Mouse (Mus musculus) heart, postnatal 0 days (tissue): ENCODE data around the gene Xxylt1. TPM values are rescaled to one million over a fixed set of nuclear protein-coding genes. Genes with fewer than 3 reads are reported as not detected.

Experiments used
- ATAC-seq: fragments of 200-750 bp; cut with Nextera tagmentation; 2 replicates; pipeline ENCODE4 v1.8.0; 2017; ENCODE audit warnings: low read depth, moderate number of reproducible peaks, moderate library complexity; ENCODE audit not compliant: insufficient read depth
- DNase-seq: peaks from one replicate; pipeline ENCODE4 v3.0.0-alpha.2; 2016; ENCODE audit warnings: low spot score
- H3K27ac ChIP-seq: fragments of 300-500 bp; sonication (generic); 2 replicates; pipeline ENCODE4 v1.5.1; 2014; ENCODE audit warnings: low read depth, mild to moderate bottlenecking
- H3K27me3 ChIP-seq: fragments of 300-500 bp; sonication (generic); 2 replicates; pipeline ENCODE4 v1.6.1; 2014; ENCODE audit warnings: low read length, mixed read lengths; ENCODE audit not compliant: control insufficient read depth, insufficient read depth
- H3K36me3 ChIP-seq: fragments of 300-500 bp; sonication (generic); replicated peaks from 2 replicates; pipeline ENCODE4 v1.6.1; 2014; ENCODE audit warnings: low read length, mixed read lengths; ENCODE audit not compliant: control insufficient read depth, insufficient read depth
- H3K4me1 ChIP-seq: fragments of 300-500 bp; sonication (generic); 2 replicates; pipeline ENCODE4 v1.6.1; 2014; ENCODE audit warnings: antibody characterized with exemption; ENCODE audit not compliant: control insufficient read depth, insufficient read depth
- H3K4me2 ChIP-seq: fragments of 300-500 bp; sonication (generic); 2 replicates; pipeline ENCODE4 v1.6.1; 2014; ENCODE audit warnings: low read depth, mild to moderate bottlenecking, low read length, moderate library complexity
- H3K4me3 ChIP-seq: fragments of 300-500 bp; sonication (generic); 2 replicates; pipeline ENCODE4 v1.5.1; 2014; ENCODE audit warnings: low read depth, low read length
- H3K9ac ChIP-seq: fragments of 300-500 bp; sonication (generic); replicated peaks from 2 replicates; pipeline ENCODE4 v1.6.1; 2014; ENCODE audit warnings: low read depth, low read length, mixed read lengths
- H3K9me3 ChIP-seq: fragments of 300-500 bp; sonication (generic); replicated peaks from 2 replicates; pipeline ENCODE4 v1.6.1; 2016; ENCODE audit warnings: low read length; ENCODE audit not compliant: control insufficient read depth
- CTCF ChIP-seq: IDR thresholded peaks from 2 replicates; pipeline ENCODE4 v1.5.1; 2016; ENCODE audit warnings: antibody characterized with exemption, control low read depth, low read depth
- EP300 ChIP-seq: IDR thresholded peaks from 2 replicates; pipeline ENCODE4 v1.6.1; 2016; ENCODE audit warnings: antibody characterized with exemption, low read depth
- WGBS: fragments of 180-500 bp; shearing (Covaris S2); extraction: QIAGEN DNeasy Blood & Tissue Kit; methylation state at CpG from one replicate; pipeline ENCODE4 v1.1.7; 2014; 5-methylcytosine and 5-hydroxymethylcytosine counted together
- polyA plus RNA-seq: library from polyadenylated mRNA; unstranded; fragments of >200 nt; fragmentation: Nextera tagmentation; extraction: Ambion mirVana; gene quantifications from 2 replicates; pipeline ENCODE4 v1.2.1, GENCODE M21; 2015
- total RNA-seq: library from RNA; depleted of rRNA; stranded (reverse); fragments of >200 nt; gene quantifications from 2 replicates; pipeline ENCODE4 v1.2.3, GENCODE M21; 2014; ENCODE audit warnings: low replicate concordance

Gene Xxylt1
- total and polyA plus RNA-seq, 2 experiments from 2014 or later = 5.9 to 16.2 TPM

GRCm38 (mm10) chr16:30938664-30939063 lies 142.6 kb downstream of the Xxylt1 start:
- H3K4me1 ChIP-seq = no peaks in the 10 kb centered on the region
- no peak overlapping the region for H3K4me2 ChIP-seq
- DNase-seq = no peak
- no peaks in the 10 kb centered on the region for H3K9me3 ChIP-seq
- H3K4me3 ChIP-seq = no peak overlapping the region
- WGBS = 83% methylated on average over 3 of the region's 3 CpGs
- TF ChIP-seq EP300 (no peak), CTCF (no peak)
- no peaks in the 10 kb centered on the region for H3K27me3 ChIP-seq
- no peaks in the 10 kb centered on the region for H3K36me3 ChIP-seq
- no peak overlapping the region for H3K9ac ChIP-seq
- no peak for ATAC-seq
- H3K27ac ChIP-seq = no peak overlapping the region

DNA sequence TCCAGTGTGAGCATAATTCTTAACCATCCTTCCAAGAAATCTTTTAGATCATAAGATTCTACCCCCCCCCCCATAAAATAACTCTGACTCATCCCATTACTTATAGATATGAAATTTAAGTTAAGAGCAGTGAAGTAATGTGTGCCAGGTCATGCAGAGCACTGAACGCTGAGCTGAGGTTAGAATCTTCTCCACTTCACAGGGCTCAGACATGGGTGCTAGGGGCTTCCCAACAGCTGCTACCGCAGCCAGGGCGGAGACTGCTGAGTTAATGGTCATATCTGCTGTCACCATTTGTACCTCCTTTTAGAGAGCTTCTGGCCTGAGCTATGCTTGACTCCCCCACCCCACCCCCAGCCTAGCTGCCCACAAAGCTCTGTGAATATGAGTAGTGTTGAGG lies 143.6 kb downstream of the Xxylt1 start:
- Histone ChIP-seq H3K27ac (no peak overlapping the region), H3K27me3 (no peaks in the 10 kb centered on the region), H3K4me3 (no peak overlapping the region), H3K36me3 (no peaks in the 10 kb centered on the region), H3K4me2 (no peak overlapping the region), H3K9me3 (no peaks in the 10 kb centered on the region), H3K9ac (no peak overlapping the region), H3K4me1 (no peaks in the 10 kb centered on the region)
- DNase-seq (no peak), ATAC-seq (no peak)
- TF ChIP-seq EP300 (no peak), CTCF (no peak)
- WGBS = 82% methylated on average over 3 of the region's 3 CpGs

DNA sequence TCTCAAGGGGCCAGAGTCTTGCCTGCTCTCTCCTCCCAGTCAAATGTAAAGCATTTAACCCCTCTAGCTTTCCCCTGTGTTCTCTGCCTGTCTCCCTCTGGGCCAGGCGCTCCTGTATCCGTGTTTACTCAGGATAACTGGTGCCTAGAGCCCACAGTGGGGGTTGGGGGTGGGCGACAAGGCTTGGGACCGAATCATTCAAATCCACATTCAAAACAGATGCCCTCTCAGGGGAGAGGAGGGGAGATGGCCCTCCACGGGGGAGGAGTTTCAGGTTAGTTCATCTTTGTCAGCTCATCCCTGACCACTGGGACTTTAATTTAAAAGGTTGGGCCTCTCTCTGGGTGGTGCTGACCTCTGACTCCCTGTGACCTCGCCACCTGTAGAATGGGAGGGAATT lies 144.8 kb downstream of the Xxylt1 start:
- no peak overlapping the region for H3K9ac ChIP-seq
- TF ChIP-seq CTCF (no peak), EP300 (no peak)
- DNase-seq (no peak), ATAC-seq (no peak)
- H3K9me3 ChIP-seq = no peaks in the 10 kb centered on the region
- H3K4me2 ChIP-seq = no peak overlapping the region
- H3K27ac ChIP-seq = no peak overlapping the region
- no peaks in the 10 kb centered on the region for H3K27me3 ChIP-seq
- H3K4me1 ChIP-seq = no peaks in the 10 kb centered on the region
- no peak overlapping the region for H3K4me3 ChIP-seq
- 55% methylated on average over 6 of the region's 6 CpGs for WGBS
- no peaks in the 10 kb centered on the region for H3K36me3 ChIP-seq

DNA sequence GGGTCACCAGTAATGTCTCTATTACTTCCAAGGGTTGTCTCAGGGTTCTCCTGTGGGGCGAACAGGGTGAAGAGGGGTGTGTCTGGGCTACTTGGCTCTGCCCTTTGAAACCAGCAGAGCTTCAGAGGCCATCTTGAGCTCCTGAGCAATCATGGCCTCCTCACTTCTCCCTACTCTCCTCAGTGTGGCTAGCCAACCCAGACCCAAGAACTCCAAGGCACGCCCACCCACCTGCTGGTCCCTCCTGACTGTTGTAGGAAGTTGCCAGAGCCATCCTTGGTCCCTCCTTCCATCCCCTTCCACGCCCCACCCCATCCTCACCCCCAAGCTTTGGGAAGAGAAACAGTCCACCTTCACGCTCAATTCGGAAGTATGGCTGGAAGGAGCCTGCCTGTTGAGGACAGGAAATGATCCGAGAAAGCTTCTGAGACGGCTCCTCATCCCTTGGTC lies 145.2 kb downstream of the Xxylt1 start:
- DNase-seq (no peak), ATAC-seq (no peak)
- H3K9me3 ChIP-seq = no peaks in the 10 kb centered on the region
- H3K36me3 ChIP-seq = no peaks in the 10 kb centered on the region
- no peak overlapping the region for H3K27ac ChIP-seq
- 79% methylated on average over 7 of the region's 7 CpGs for WGBS
- TF ChIP-seq CTCF (no peak), EP300 (no peak)
- H3K27me3 ChIP-seq = no peaks in the 10 kb centered on the region
- no peak overlapping the region for H3K9ac ChIP-seq
- no peaks in the 10 kb centered on the region for H3K4me1 ChIP-seq
- no peak overlapping the region for H3K4me3 ChIP-seq
- no peak overlapping the region for H3K4me2 ChIP-seq

DNA sequence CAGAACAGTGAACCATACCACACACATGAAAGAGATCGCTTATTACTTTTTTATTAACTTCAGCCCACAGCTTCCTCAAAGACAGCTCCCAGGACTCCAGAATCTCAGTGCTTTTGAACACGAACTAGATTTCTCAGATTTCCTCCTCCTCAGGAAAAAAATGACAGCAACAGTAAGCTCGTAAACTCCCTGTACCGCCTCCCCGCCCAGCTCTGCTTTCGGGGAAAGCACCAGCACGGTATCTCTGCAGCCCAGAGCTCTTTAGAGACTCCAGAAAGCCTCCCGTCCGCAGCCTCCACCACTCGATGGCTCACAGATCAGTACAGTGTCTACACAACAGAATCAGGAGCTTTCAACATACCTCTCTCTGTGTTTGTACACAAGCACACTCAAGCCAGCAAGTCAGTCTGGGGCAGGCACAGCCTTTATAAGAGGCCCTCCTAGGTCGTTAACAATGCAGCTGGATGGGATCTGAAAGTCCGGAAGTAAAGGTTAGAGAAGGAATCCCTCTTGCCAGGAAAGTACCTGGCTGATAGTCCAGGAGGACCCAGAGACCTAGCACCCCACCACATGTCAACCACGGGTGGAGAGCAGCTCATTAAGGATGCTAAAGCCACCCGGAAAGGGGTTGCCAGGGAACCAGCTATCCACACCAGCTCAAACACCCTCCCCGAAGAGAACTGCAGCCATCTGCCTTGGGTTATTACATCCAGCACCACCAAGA lies 146.1 kb downstream of the Xxylt1 start:
- Histone ChIP-seq H3K4me3 (no peak overlapping the region), H3K4me1 (no peaks in the 10 kb centered on the region), H3K9me3 (peaks cover 4% of the 10 kb centered on the region; the same call in 1 of the 2 replicates), H3K27me3 (no peaks in the 10 kb centered on the region), H3K4me2 (no peak overlapping the region), H3K36me3 (no peaks in the 10 kb centered on the region), H3K27ac (no peak overlapping the region), H3K9ac (no peak overlapping the region)
- WGBS = 49% methylated on average over 15 of the region's 15 CpGs
- TF ChIP-seq EP300 = no peak
- TF ChIP-seq CTCF = no peak
- DNase-seq (no peak), ATAC-seq (no peak)
